Mouse (Mus musculus) neutrophil, adult 5-6 weeks (primary cell): ENCODE measurements around the gene C2cd4a. TPM values are rescaled to one million over a fixed set of nuclear protein-coding genes. Genes with fewer than 3 reads are reported as not detected.

Source experiments
- ATAC-seq: fragments of 151-379, 151-347 bp; 2 replicates; pipeline ENCODE4 v1.8.0; 2017; ENCODE audit warnings: mild to moderate bottlenecking, moderate TSS enrichment; ENCODE audit not compliant: insufficient number of reproducible peaks, poor library complexity, low FRiP score, severe bottlenecking; ENCODE audit errors: extremely low read depth
- total RNA-seq: library from RNA; stranded (forward); fragments of 200-1000 nt; gene quantifications from 2 replicates; pipeline ENCODE4 v1.2.3, GENCODE M21; 2017

C2cd4a gene
- total RNA-seq, 1 experiment from 2014 or later: not detected

DNA sequence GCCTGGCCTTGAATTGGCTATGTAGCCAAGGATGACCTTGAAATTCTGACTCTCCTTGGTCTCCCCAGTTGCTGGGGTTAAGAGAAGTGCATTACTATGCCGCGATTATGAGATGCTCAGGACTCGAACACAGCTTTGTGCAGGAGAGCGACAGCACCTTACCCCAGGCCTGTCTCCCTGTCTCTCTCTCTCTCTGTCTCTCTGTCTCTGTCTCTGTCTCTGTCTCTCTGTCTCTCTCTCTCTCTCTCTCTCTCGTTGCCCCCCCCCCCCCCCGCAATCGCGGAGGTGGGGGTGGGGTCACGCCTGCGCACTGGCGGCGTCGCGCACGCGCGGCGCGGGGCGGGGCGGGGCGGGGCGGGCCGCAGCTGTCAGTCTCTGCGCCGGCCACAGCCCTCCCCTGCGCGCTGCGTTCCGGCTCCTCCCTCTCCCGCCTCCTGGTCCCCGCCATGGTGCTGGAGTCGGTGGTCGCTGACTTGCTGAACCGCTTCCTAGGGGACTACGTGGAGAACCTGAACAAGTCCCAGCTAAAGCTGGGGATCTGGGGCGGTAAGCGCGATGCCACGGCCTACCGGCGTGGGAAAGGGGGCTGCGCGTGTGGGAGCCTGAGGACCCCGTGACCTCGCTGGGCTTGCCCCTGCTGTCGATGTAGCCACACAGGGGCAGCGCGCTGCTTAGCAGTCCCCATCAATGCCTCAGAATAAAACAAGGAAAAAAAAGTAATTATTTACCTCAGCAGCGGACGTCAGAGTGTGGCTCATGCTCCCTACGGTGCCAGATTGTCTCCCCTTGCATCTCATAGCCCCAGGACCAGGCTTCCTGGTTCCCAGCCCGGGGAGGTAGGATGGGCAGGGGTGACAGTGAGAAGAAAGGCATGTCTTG is 8.1 kb upstream of the C2cd4a start, which contains the start of gene Vps13c:
TSS of gene Vps13c (plus strand) at position 416 of the 879 bp plus-strand sequence.
- peak; percentile 90 for ATAC-seq

DNA sequence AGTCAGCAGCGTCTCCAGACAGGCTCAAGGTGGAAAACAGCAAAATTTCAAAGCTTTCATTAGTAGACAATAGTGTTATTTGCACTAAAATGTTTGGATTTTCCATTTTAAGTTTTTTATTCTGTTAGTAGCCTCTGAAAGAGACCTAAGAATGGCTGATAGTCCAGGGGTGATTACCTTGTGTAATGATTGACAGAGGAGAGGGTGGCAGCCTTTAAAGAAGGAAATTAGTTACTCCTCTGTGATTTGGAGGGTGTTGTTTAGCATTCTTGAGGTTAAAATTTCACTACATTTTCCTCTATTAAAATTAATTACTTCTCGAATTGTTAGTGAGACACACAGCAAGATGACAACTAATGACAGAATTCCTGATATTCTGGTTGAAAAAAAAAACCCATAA is 5.2 kb upstream of the C2cd4a start:
- ATAC-seq: no peak

DNA sequence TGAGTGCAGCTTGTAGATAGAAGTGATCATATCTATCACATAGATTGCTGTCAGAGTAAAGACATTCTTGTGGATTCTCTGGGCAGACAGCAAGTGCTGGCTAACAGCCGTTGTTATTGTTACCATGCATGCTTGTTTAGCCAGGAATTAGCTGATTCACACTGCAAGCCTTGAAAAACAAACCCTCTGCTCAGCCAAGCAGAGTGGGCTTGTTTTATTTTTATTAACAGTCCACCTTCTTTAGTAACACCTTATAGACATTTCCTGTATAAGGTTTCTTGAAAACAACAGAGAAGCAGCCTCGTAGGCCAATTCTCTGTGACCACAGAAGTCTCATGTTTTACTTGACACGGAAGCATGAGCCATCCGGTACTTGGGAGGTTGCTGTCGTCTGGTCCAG is 2.4 kb upstream of the C2cd4a start:
- no peak for ATAC-seq

DNA sequence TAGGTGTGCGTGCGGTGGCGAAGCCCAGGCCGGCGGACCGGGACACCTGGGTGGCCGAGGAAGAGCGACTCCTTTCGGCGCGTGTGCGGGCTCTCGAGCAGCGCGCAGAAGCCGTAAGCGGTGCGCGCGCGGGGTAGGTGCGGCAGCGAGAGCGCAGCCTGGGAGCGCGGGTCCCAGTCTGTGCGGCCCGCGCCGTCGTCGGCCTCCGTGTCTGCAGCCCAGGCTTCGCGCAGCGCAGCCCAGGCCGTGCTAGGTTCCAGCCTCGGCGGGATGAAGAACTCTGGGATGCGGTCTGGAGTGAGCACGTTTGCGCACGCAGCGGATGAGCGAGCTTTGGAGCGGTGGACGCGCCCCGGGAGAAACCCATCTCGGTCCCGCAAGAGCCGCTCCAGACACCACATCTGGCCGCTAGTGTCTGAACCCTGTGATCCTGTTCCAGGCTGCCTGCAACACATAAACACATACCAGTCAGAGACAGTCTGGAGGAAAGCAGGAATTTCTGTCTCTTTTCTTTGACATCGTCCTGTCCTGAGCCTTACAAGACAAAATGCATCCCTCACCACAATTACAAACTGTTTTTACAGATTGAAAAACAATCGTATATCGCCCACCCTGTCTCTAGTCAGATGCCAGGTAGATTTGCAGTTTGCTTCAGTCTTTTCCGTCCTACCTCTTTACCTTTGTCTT is 628 bp downstream of the C2cd4a start:
- ATAC-seq: no peak

- no peak for ATAC-seq
These were observed 1.4 kb downstream of the C2cd4a start for GRCm38 (mm10) chr9:67830411-67831358.

DNA sequence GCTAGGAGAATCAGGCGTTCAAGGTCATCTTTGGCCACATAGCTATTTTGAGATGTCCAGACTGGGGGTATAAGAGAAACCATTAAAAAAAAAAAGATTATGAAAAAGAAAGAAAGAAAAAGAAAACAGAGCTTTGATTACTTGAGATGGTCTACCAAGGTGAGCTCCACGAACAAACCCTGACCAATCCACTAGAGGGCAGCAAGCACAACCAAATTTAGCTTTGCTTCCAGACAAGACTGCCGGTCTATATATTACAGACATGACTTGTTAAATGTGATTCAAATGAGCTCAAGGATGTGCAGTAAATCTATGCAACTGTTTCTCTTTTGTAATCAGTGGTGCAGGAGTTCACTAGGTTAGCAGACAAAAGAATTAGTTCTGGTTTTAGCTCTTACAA is 3.9 kb downstream of the C2cd4a start:
- peak; percentile 53; the same call in 1 of the 2 replicates for ATAC-seq

DNA sequence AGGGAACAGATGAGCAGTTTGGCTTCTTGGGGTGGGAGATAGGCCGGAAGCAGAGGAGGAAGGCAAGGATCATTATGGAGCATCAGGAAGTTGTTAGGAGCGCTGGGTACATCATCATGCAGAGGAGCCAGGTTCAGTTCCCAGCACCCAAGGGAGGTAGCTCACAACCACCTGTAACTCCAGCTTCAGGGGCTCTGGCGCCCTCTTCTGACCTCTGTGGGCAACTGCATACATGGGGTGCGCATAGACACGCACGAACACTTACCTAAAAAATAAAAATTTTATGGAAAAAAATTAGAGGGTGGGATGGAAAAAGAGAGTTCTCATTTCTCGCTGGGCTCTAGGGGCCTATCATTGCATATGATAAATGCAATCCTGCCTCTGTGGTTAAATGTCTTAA is 6.6 kb downstream of the C2cd4a start:
- no peak for ATAC-seq

- no peak for ATAC-seq
These were observed 9.0 kb downstream of the C2cd4a start for GRCm38 (mm10) chr9:67823131-67823530.

GRCm38 (mm10) chr9:67818668-67818950 is 13.5 kb downstream of the C2cd4a start:
- no peak for ATAC-seq

DNA sequence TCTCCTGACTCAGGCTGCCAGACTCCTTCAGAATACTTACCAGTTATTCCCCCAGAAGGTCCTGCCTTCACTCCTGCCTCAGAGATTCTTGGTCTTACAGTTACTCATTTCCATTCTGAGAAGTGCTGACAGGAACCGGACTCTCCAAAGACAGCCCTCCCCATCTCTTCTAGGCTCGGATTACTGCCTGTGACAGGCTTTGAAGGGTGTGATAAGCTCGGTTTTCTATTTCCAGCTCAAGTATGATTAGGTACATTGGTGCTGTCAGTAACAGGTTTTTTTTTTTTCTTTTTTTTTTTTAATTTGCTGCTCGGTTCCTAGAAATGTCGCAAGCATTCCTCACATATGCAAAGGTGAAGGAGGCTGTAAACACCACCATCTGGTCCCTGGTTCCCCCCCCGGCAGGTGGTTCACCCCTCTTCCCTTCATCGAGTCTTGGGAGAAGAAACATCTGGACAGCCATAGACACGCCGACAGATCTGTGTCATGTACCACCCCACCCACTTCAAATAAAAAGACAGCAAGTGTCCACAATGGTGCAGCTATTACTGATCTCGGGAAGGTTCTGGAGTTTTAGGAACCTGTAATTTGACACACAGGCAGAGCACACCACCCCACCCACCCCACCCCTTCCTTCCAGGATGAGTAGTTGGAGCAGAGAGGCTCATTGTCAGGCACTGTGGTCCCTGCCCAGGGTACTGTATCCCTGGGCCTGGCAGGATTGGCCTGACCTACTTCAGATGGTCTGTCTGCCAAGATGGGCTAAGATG is 14.0 kb downstream of the C2cd4a start:
- no peak for ATAC-seq

DNA sequence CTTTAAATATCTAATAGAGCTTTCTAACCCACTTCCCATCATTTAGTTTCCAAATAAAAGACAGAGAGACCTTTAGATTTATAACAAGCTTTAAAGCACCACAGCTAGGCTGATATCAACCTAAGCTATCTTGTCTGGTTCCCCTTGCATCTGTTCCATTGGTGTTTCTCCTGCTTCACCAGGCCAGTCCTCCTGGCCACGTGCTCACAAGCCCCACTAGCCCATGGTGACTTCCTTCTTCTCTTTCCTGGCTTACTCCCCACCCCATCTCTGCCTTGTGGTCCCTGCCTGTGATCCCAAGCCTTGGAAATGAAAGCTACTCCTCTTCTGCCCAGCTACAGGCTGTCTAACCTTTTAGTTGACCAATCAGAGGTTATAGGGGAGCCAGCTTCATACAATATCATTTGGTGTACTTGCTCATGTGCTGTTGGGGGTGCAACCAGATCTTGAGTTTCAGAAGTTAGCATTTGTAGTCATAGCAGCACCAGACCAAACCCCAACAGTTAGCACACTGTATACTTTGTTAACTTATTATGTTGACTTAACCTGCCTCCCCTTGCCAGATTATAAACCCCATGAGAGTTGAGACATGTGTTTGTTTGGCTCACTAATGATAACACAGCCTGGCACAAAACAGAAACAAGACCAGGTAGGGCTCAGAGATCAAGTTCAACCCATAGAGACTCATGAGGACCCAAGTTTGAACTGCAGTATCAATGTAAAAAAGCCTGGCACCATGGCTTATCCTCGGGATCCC is 15.8 kb downstream of the C2cd4a start:
- ATAC-seq: no peak

- ATAC-seq: no peak
These were observed 18.3 kb downstream of the C2cd4a start for GRCm38 (mm10) chr9:67813665-67814337.

DNA sequence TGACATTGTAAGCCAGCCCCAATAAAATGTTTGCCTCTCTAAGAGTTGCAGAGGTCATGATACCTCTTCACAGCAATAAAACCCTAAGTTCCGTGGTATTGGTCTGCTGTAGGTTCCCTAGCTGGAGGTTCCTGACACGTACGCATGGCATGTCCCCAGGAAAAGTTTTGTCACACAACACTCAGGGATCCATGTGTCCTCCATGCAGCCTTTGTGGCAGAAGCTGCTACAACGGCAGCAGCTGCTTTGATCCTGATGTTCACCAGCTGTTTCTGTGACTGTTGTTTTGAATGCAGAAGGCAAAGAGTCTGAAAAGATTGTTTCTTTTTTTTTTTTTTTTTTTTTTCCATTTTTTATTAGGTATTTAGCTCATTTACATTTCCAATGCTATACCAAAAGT is 19.0 kb downstream of the C2cd4a start:
- ATAC-seq: no peak

- ATAC-seq: no peak
These were observed 21.0 kb downstream of the C2cd4a start for GRCm38 (mm10) chr9:67811116-67811515.

GRCm38 (mm10) chr9:67810527-67810926 is 21.6 kb downstream of the C2cd4a start:
- no peak for ATAC-seq

- no peak for ATAC-seq
These were observed 25.1 kb downstream of the C2cd4a start for GRCm38 (mm10) chr9:67807000-67807399.

DNA sequence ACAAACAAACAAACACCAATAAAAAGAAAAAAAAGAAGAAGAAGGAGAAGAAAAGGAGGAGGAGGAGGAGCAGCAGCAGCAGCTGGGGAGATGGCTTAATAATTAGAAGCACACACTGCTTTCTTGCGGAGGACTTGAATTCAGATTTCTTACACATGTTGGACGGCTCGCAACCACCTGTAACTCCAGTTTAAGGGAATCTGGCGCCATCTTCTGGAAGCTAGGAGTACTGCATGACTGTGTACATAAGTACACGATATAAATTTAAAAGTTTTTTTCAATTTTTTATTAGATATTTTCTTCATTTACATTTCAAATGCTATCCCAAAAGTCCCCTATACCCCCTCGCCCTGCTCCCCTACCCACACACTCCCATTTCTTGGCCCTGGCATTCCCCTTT is 29.9 kb downstream of the C2cd4a start:
- no peak for ATAC-seq
